Mouse (Mus musculus) lung, adult 18-20 months (tissue): Measurements from ENCODE around the gene Cox4i1.
"Not testable (repeated sequence)": the region's sequence is repeated elsewhere in the genome, so short reads cannot be mapped to it uniquely, and the experiment has no call there.

Source experiments
- DNase-seq, 2 experiments: peaks; one replicate each; pipeline ENCODE4 v3.0.0; 2022; ENCODE audit warnings: mixed read lengths in 2 of 2

Cox4i1 gene

GRCm38 (mm10) chr8:120665726-120666455, 2.1 kb upstream of the Cox4i1 start:
- no peak for DNase-seq

GRCm38 (mm10) chr8:120666807-120667470, 1.1 kb upstream of the Cox4i1 start:
- DNase-seq: no peak

GRCm38 (mm10) chr8:120668374-120668905, 418 bp downstream of the Cox4i1 start, which contains the start of gene Emc8:
TSS of gene Emc8 (minus strand) at chr8:120668573.
- no peak for DNase-seq

- no peak for DNase-seq
These were observed 3.8 kb downstream of the Cox4i1 start for GRCm38 (mm10) chr8:120671775-120672174.

- no peak for DNase-seq
These were observed 4.7 kb downstream of the Cox4i1 start for GRCm38 (mm10) chr8:120672626-120673229.

- no peak for DNase-seq
These were observed 5.3 kb downstream of the Cox4i1 start for GRCm38 (mm10) chr8:120673298-120673697.

- no peak for DNase-seq
These were observed 7.7 kb downstream of the Cox4i1 start for GRCm38 (mm10) chr8:120675718-120676117.

- DNase-seq: peak; percentile 73 to 77
These were observed 10.4 kb downstream of the Cox4i1 start for GRCm38 (mm10) chr8:120678447-120678846.

GRCm38 (mm10) chr8:120679629-120680387, 11.8 kb downstream of the Cox4i1 start:
- DNase-seq: no peak

GRCm38 (mm10) chr8:120680405-120680804, 12.4 kb downstream of the Cox4i1 start:
- DNase-seq: not testable (repeated sequence)

- no peak for DNase-seq
These were observed 13.1 kb downstream of the Cox4i1 start for GRCm38 (mm10) chr8:120681113-120681512.

- DNase-seq: peak; percentile 73 to 75
These were observed 15.6 kb downstream of the Cox4i1 start for GRCm38 (mm10) chr8:120683602-120684001.

GRCm38 (mm10) chr8:120684082-120684481, 16.1 kb downstream of the Cox4i1 start:
- DNase-seq: no peak

GRCm38 (mm10) chr8:120685097-120685496, 17.1 kb downstream of the Cox4i1 start:
- DNase-seq: peak; percentile 56 to 62

- no peak for DNase-seq
These were observed 17.6 kb downstream of the Cox4i1 start for GRCm38 (mm10) chr8:120685591-120685990.

- DNase-seq: peak; percentile 58 to 68
These were observed 18.0 kb downstream of the Cox4i1 start for GRCm38 (mm10) chr8:120686051-120686450.

- DNase-seq: no peak
These were observed 18.6 kb downstream of the Cox4i1 start for GRCm38 (mm10) chr8:120686576-120686975.

GRCm38 (mm10) chr8:120687786-120688185, 19.8 kb downstream of the Cox4i1 start:
- no peak for DNase-seq

GRCm38 (mm10) chr8:120688511-120688910, 20.5 kb downstream of the Cox4i1 start:
- no peak for DNase-seq

GRCm38 (mm10) chr8:120692934-120693333, 24.9 kb downstream of the Cox4i1 start:
- no peak for DNase-seq

GRCm38 (mm10) chr8:120693861-120694493, 26.0 kb downstream of the Cox4i1 start:
- DNase-seq: peak in 1 of 2 experiments; percentile 40
